Mouse (Mus musculus) CD4-positive naive resting alpha-beta T cell, adult 76 days (primary cell): Measurements from ENCODE around the gene Galnt13. TPM values are rescaled to one million over a fixed set of nuclear protein-coding genes. Genes with fewer than 3 reads are reported as not detected.

ENCODE experiments used
- total RNA-seq: library from RNA; stranded (reverse); gene quantifications from one replicate; pipeline ENCODE4 v1.2.4, GENCODE M21; 2023

The Galnt13 gene
- not detected for total RNA-seq

GRCm38 (mm10) chr2:54435937-54436735 lies at the start of gene Galnt13:
Gene Galnt13 (plus strand): TSS chr2:54436317.

